Mouse (Mus musculus): ENCODE measurements around the gene Naalad2. TPM values are rescaled to one million over a fixed set of nuclear protein-coding genes. Genes with fewer than 3 reads are reported as not detected.
"Not testable (repeated sequence)": the region's sequence is repeated elsewhere in the genome, so short reads cannot be mapped to it uniquely, and the experiment has no call there.

Gene Naalad2
- 1.1 and 1.5 TPM in 2 replicates for polyA plus RNA-seq (2012; rRNA removed)

- 62% methylated on average over 2 of the region's 2 CpGs for WGBS
- not testable (repeated sequence) for H3K4me1 ChIP-seq (ENCODE audit: control insufficient read depth, insufficient read depth, low read length); H3K4me3 ChIP-seq (replicated peaks; ENCODE audit: extremely low read depth, low read depth, low read length); DNase-seq
Observed at GRCm38 (mm10) chr9:18402895-18403294, at the start of gene Naalad2. Gene Naalad2, minus strand, starts transcription at chr9:18402995.

GRCm38 (mm10) chr9:18431687-18432086 is 28.9 kb upstream of the Naalad2 start:
- TF ChIP-seq POLR2A (IDR thresholded peaks at IDR 0.05; ENCODE audit: borderline replicate concordance, extremely low read depth, low read depth, low read length) (no peak), CTCF (IDR thresholded peaks at IDR 0.05; ENCODE audit: insufficient read depth, low read length) (no peak)
- Histone ChIP-seq H3K4me3 (replicated peaks; ENCODE audit: extremely low read depth, low read depth, low read length) (no peak overlapping the region), H3K4me1 (ENCODE audit: control insufficient read depth, insufficient read depth, low read length) (no peaks in the 10 kb centered on the region)
- DNase-seq = no peak
- 75% methylated on average over 10 of the region's 10 CpGs for WGBS

GRCm38 (mm10) chr9:18430354-18430753 is 27.6 kb upstream of the Naalad2 start, which contains the start of gene Mbd3l2:
Gene Mbd3l2, plus strand, starts transcription at chr9:18430654.
- TF ChIP-seq CTCF (IDR thresholded peaks at IDR 0.05; ENCODE audit: insufficient read depth, low read length) (no peak), POLR2A (IDR thresholded peaks at IDR 0.05; ENCODE audit: borderline replicate concordance, extremely low read depth, low read depth, low read length) (no peak)
- no peak within 1 kb of the TSS for H3K4me3 ChIP-seq (replicated peaks; ENCODE audit: extremely low read depth, low read depth, low read length)
- H3K4me1 ChIP-seq (ENCODE audit: control insufficient read depth, insufficient read depth, low read length) = no peaks in the 10 kb centered on the region
- no peak for DNase-seq

GRCm38 (mm10) chr9:18412371-18412770 is 9.6 kb upstream of the Naalad2 start:
- not testable (repeated sequence) for H3K4me1 ChIP-seq (ENCODE audit: control insufficient read depth, insufficient read depth, low read length); DNase-seq; H3K4me3 ChIP-seq (replicated peaks; ENCODE audit: extremely low read depth, low read depth, low read length)
- 74% methylated on average over 4 of the region's 4 CpGs for WGBS

GRCm38 (mm10) chr9:18404118-18404517 is 1.3 kb upstream of the Naalad2 start, which contains the start of gene Ubtfl1:
Gene Ubtfl1, plus strand, starts transcription at chr9:18404418.
- TF ChIP-seq CTCF (IDR thresholded peaks at IDR 0.05; ENCODE audit: insufficient read depth, low read length) = no peak
- TF ChIP-seq POLR2A (IDR thresholded peaks at IDR 0.05; ENCODE audit: borderline replicate concordance, extremely low read depth, low read depth, low read length) = no peak
- Histone ChIP-seq H3K4me1 (ENCODE audit: control insufficient read depth, insufficient read depth, low read length) (no peaks in the 10 kb centered on the region), H3K4me3 (replicated peaks; ENCODE audit: extremely low read depth, low read depth, low read length) (no peak within 1 kb of the TSS)
- no peak for DNase-seq
- 58% methylated on average over 1 of the region's 1 CpGs for WGBS

- WGBS = 70% methylated on average over 1 of the region's 1 CpGs
- TF ChIP-seq CTCF (IDR thresholded peaks at IDR 0.05; ENCODE audit: insufficient read depth, low read length) (no peak), POLR2A (IDR thresholded peaks at IDR 0.05; ENCODE audit: borderline replicate concordance, extremely low read depth, low read depth, low read length) (no peak)
- H3K4me1 ChIP-seq (ENCODE audit: control insufficient read depth, insufficient read depth, low read length) = no peaks in the 10 kb centered on the region
- DNase-seq = no peak
- no peak overlapping the region for H3K4me3 ChIP-seq (replicated peaks; ENCODE audit: extremely low read depth, low read depth, low read length)
Observed at GRCm38 (mm10) chr9:18399629-18400028, 3.2 kb downstream of the Naalad2 start.

- Histone ChIP-seq H3K4me3 (replicated peaks; ENCODE audit: extremely low read depth, low read depth, low read length) (peak overlapping the region; percentile 31), H3K4me1 (ENCODE audit: control insufficient read depth, insufficient read depth, low read length) (no peaks in the 10 kb centered on the region)
- no peak for TF ChIP-seq CTCF (IDR thresholded peaks at IDR 0.05; ENCODE audit: insufficient read depth, low read length)
- DNase-seq = no peak
- WGBS = 22% methylated on average over 6 of the region's 6 CpGs
Observed at GRCm38 (mm10) chr9:18385782-18386181, 17.0 kb downstream of the Naalad2 start.

- 58% methylated on average over 1 of the region's 1 CpGs for WGBS
- H3K4me1 ChIP-seq (ENCODE audit: control insufficient read depth, insufficient read depth, low read length); H3K4me3 ChIP-seq (replicated peaks; ENCODE audit: extremely low read depth, low read depth, low read length); DNase-seq: not testable (repeated sequence)
Observed at GRCm38 (mm10) chr9:18373026-18373425, 29.8 kb downstream of the Naalad2 start.

GRCm38 (mm10) chr9:18319990-18320389 is 82.8 kb downstream of the Naalad2 start:
- TF ChIP-seq CTCF (IDR thresholded peaks at IDR 0.05; ENCODE audit: insufficient read depth, low read length) (no peak), POLR2A (IDR thresholded peaks at IDR 0.05; ENCODE audit: borderline replicate concordance, extremely low read depth, low read depth, low read length) (no peak)
- WGBS = 91% methylated on average over 3 of the region's 3 CpGs
- DNase-seq = no peak
- Histone ChIP-seq H3K4me1 (ENCODE audit: control insufficient read depth, insufficient read depth, low read length) (no peaks in the 10 kb centered on the region), H3K4me3 (replicated peaks; ENCODE audit: extremely low read depth, low read depth, low read length) (no peak overlapping the region)

- Histone ChIP-seq H3K4me1 (ENCODE audit: control insufficient read depth, insufficient read depth, low read length) (peaks cover 2% of the 10 kb centered on the region; the same call in 1 of the 2 replicates), H3K4me3 (replicated peaks; ENCODE audit: extremely low read depth, low read depth, low read length) (no peak overlapping the region)
- no peak for DNase-seq
- 90% methylated on average over 6 of the region's 6 CpGs for WGBS
- TF ChIP-seq CTCF (IDR thresholded peaks at IDR 0.05; ENCODE audit: insufficient read depth, low read length) (no peak), POLR2A (IDR thresholded peaks at IDR 0.05; ENCODE audit: borderline replicate concordance, extremely low read depth, low read depth, low read length) (no peak)
Observed at GRCm38 (mm10) chr9:18298301-18298700, 104.5 kb downstream of the Naalad2 start.

Measured in lung, adult 2 months (tissue).